Comparison of ENCODE assay signal across 17 mouse cellular contexts in the genomic region with DNA sequence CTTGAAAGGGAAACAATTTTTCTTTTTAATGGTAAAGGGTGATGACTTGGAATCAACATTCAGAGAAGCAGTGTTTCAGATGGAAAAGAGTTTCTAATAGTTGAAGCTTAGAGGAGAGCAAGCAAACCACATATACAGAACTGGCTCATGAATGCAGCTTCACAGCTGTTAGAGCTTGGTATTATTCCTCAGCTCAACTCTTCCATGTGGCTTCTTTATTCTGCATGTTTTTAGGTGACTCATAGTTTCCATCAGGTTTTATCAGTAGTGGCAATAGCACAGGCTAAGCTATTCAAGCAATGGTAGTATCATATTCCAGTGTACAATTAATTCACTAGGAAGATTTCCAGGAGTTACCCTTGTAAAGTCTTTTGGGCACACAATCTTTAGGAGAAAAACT.
"Had no signal": no experiment of that assay in that cellular context is flagged by ENCODE, and none has a peak within 500 bp of the region (broad histone marks: within the 10 kb centered on the region; RNA-seq: fewer than 3 reads in every experiment).

No protein-coding gene starts in this region.

- H3K36me3 ChIP-seq: liver, embryonic 13.5 days; neural tube, embryonic 12.5 days; neural tube, embryonic 15.5 days had no signal

- DNase-seq: kidney, postnatal 25 days; layer of hippocampus, postnatal 36 days; liver, embryonic 13.5 days; lung, adult 2 months; lung, postnatal 14 days; lung, postnatal 4 days; midbrain, embryonic 14.5 days; right cerebral cortex, adult 18-20 months; right cerebral cortex, postnatal 14 days; thymus, adult 18-20 months; thymus, postnatal 36 days had no signal

- H3K4me3 ChIP-seq: layer of hippocampus, adult 2 months; left cerebral cortex, adult 2 months; liver, embryonic 13.5 days; neural tube, embryonic 12.5 days; neural tube, embryonic 15.5 days had no signal

- H3K4me1 ChIP-seq: liver, embryonic 13.5 days; neural tube, embryonic 12.5 days; neural tube, embryonic 15.5 days had no signal

- H3K27me3 ChIP-seq: liver, embryonic 13.5 days; neural tube, embryonic 12.5 days; neural tube, embryonic 15.5 days had no signal

- H3K9me3 ChIP-seq: neural tube, embryonic 12.5 days; neural tube, embryonic 15.5 days had no signal

- H3K27ac ChIP-seq: kidney, postnatal 0 days; left cerebral cortex, adult 2 months; liver, embryonic 13.5 days; neural tube, embryonic 12.5 days; neural tube, embryonic 15.5 days had no signal

- H3K9ac ChIP-seq: liver, embryonic 13.5 days; neural tube, embryonic 12.5 days; neural tube, embryonic 15.5 days had no signal

- H3K4me2 ChIP-seq: liver, embryonic 13.5 days; midbrain, embryonic 11.5 days; neural tube, embryonic 12.5 days; neural tube, embryonic 15.5 days had no signal
